Mouse (Mus musculus) spleen, postnatal 14 days (tissue): Measurements from ENCODE around the gene Sgms1.

Experiments used
- DNase-seq, 2 experiments: peaks; one replicate each; pipeline ENCODE4 v3.0.0; 2021 to 2022; ENCODE audit warnings: low spot score in 2 of 2

Sgms1 gene

GRCm38 (mm10) chr19:32243246-32243645, 146.3 kb downstream of the Sgms1 start:
- DNase-seq: no peak

GRCm38 (mm10) chr19:32242153-32242552, 147.4 kb downstream of the Sgms1 start:
- DNase-seq: no peak

DNA sequence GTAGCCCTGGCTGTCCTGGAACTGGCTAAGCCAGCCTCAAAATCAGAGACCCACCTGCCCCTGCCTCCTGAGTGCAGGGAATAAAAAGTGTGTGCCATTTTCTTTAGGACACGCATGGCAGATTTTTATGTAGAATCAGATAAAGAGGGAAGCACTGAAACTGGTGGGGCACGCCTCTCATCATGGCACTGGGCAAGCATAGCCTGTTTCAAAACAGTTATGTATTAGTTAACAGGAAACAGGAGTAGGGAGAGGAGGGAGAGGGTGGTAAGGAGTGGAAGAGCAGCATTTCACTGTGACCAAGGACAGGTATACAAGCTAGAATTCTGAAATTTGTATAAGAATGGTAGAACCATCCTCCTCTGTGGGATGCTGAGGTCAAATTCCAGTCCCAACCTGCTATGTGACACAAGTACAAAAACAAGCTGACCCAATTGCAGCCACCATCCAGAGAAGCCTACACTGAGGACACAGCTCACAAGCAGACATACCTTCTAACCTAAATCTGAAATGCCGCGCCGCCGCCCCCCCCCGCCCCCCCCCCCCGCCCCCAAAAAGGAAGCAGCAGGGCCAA, 149.0 kb downstream of the Sgms1 start:
- DNase-seq: no peak

- no peak for DNase-seq
Observed at GRCm38 (mm10) chr19:32239925-32240324, 149.6 kb downstream of the Sgms1 start.

DNA sequence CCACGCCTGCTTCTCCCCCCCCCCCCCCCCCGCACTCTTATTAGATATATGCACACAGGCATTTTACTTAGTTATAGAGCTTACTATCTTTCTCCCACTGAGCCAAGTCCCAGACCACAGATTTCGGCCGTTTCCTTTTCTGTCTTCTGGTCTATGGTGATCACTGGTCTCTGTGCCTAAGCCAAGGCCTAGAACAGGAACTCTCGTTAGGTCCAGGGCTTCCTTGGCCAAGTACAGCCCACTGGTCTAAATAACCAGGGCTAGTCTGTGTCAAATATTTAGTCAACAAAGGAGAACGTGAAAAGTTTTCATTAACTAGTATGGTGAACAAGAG, 150.1 kb downstream of the Sgms1 start:
- no peak for DNase-seq

GRCm38 (mm10) chr19:32238722-32239458, 150.6 kb downstream of the Sgms1 start:
- peak in 1 of 2 experiments; percentile 40 for DNase-seq

DNA sequence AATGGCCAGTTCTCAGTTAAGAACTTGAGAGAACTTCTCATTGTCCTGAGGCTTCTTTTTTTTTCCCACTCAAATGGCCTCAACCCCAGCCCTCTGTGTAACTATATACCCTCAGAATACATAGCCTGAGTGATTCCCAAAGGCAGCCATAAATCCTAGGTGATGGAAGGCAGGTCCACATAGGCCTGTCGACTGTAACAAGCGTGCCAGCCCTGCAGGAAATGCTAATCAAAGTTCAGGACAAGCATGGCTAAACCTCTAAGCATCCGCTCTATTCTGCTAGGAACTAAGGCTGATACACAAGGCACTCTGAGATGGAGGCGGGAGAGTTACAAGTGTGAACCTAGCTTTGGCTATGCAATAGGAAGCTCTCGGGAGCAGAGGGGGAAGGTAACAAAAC, 151.8 kb downstream of the Sgms1 start:
- no peak for DNase-seq

DNA sequence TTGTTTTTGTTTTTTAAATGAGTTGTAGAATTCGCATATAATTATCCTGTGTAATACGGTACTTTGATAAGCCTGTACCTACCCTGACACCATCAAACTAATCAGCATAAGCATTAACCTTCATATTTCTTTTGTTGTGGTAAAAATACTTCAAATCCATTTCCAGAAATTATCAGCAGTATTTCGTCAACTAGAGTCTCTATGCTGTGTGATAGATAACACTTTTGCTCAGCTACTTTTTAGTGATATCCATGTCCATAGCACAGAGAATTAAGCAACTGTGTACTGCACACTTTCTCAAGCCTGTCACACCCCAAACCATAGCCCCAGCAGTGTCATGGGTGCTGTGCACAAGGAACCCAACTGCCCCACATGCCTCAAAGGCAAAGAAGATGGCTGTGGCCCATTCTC, 152.3 kb downstream of the Sgms1 start:
- DNase-seq: no peak

DNA sequence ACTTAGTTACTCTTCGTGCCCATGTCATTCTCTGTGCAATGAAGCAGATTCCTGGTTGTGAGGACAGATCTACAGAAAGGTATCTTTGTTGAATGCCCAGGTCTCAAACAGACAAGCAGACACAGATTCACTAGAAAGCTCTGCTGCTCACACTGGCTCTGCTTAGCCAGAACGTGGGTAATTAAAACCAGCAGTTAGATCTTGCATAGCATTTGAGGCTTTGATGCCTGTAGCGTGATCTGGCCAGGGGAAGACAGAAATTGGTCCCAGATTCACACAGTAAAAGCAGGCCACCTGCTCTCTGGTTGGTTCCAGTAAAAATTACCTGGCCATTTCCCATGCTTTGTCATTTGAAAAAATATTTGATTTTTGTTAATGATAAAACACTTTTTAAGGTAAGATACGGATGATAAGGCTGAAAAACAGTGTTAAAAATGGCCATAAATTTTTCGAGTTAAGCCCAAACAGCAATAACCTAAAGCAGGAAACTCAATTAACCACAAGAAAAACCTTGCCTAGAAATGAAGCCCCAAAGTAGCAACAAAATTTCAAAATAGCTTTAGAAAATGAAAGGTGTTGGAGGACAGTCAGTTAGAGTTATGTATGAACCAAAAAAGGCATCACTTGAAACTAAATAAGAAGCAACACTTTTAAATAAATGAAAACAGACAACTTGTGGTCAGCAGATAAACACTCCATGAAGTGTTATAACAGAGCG, 154.6 kb downstream of the Sgms1 start:
- no peak for DNase-seq

DNA sequence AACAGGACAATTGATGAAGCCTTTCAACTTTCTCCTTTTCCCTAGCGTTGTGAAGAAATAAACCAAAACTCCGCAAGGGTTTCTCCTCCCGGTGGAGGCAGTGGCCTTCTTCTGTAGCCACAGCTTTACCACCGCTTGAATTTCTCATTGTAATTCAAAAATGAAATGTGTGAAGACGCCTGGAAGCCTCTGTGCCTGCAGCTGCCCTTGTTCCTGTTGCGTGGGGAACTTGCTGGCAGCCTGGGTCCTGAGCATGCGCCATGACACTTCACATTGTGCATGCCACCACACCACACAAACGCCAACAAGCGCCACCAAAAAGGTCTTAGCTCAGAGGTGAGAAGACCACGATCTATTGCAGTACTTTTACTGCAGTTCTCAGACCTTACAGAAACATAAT, 158.2 kb downstream of the Sgms1 start:
- no peak for DNase-seq

DNA sequence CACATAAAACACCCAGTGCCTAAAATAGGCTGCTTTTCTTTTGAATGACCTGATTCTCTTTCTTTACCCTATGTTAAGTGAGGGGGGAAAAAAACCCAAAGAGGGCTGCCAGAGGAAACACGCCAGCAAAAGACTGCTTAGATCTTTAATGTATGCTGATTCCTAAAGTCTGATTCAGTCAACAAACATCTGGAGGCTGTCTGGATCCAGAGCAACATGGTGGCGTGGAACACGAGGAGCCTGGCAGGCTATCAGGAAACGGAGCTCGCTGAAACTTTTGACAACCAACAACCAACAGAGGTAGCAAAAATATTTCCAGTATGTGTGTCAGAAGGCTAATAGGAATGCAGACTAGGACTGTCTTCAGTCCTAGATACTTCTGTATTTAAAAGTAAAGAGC, 158.7 kb downstream of the Sgms1 start:
- DNase-seq: no peak

GRCm38 (mm10) chr19:32230301-32230700, 159.2 kb downstream of the Sgms1 start:
- DNase-seq: no peak

GRCm38 (mm10) chr19:32229776-32230175, 159.7 kb downstream of the Sgms1 start:
- DNase-seq: no peak

DNA sequence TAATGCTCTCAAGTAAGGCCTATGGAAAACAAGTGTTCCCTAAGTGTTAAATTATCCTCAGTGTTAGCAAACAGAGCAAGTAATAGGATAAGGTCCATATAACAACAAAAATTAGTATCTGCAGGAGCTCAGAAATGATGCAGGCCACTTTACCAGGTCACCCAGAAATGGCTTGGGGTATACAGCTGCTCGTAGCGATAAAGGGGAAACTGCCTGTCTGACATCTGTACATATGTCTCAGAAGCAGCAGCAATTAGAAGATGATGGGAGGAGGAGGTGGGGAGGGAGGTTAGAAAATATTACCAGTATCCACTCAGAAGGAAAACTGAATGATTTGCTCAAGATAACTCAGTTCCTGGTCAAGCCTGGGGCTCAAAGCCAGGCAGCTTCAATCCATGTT, 162.3 kb downstream of the Sgms1 start:
- no peak for DNase-seq

DNA sequence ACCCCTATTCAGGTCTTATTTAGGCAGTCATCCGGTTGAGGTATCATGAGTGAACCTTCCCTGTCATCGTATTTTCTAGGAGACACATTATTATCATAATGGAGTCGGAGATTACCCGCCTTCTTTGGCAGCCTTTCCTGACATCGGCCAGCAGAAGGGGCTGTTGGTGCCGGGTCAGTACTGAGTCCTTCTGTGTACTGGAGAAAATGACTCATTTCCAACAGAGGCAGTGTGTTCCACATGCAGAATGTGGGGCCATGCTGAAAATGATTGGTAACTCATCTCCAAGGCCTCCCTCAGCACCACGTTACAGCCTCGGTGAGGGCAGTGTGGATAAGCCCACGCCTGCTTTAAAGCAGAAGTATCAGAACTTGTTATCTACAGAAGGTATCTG, 164.4 kb downstream of the Sgms1 start:
- DNase-seq: no peak

- no peak for DNase-seq
Observed at GRCm38 (mm10) chr19:32224318-32225096, 165.0 kb downstream of the Sgms1 start.

GRCm38 (mm10) chr19:32223751-32224174, 165.8 kb downstream of the Sgms1 start:
- no peak for DNase-seq

- DNase-seq: no peak
Observed at GRCm38 (mm10) chr19:32222083-32222482, 167.4 kb downstream of the Sgms1 start.

- DNase-seq: no peak
Observed at GRCm38 (mm10) chr19:32220991-32221390, 168.5 kb downstream of the Sgms1 start.

DNA sequence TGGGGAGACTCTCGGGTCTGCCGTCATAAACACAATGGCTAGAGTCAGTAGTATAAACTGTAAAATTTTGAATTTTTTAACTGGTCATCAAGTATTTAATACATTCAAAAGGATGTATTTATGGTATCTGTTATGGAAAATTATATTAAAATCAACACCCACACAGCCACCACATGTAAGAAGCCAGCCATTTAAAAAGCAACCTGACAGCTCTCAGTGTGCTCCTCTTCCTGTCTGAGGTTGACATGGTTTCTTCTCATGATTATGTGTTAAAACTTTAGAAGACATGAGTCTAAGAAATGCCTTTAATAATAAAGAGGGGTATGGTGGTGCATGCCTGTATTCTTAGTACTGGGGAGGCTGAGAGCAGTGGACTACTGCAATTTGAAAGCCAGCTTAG, 172.8 kb downstream of the Sgms1 start:
- no peak for DNase-seq

DNA sequence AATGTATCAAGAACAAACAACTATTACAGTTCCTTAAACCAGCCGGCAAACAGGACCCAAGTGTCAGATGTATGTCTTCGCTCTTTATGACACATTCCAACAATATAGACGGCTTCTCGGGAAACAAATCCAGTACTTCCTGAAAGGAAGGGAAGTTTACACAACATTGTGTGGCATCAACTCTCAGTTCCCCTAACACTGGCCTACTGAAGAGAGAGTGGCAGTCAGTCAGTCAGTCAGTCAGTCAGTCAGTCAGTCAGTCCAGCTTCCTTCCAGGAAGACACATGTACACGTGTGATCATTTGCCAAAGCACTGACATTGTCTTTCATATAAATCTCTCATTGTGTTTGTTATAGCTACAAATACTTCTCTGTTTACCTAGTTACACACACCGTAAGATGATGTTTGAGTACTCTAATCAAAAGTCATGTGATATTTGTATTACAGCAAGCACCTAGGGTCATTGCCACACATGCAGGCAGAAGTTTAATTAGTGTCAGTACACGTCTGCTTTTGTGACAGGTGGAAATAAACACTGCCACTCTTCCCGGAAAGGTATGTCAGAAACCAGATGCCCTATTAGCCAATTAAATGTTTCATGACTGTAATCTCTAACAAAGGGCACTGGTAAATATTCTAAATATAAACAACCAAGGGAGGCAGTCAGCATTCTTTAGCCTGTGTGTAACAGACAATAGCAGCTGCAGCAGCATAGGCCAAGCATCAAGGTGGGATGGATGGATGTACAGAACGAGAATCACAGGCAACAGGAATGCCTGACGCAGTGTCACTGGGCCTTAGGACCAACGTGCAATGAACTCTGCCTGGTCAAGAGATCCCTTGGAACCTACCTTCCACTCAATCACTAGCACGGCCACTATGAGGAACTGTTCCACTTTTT, 174.4 kb downstream of the Sgms1 start:
- no peak for DNase-seq
